Mouse (Mus musculus) cerebral cortex, adult 2 months (tissue): ENCODE data around the gene Slc4a3.

ENCODE experiments used
- WGBS: fragments of 180-500 bp; shearing (Covaris S2); methylation state at CpG from one replicate; pipeline ENCODE4 v1.1.7; 2018; 5-methylcytosine and 5-hydroxymethylcytosine counted together

Slc4a3 gene

DNA sequence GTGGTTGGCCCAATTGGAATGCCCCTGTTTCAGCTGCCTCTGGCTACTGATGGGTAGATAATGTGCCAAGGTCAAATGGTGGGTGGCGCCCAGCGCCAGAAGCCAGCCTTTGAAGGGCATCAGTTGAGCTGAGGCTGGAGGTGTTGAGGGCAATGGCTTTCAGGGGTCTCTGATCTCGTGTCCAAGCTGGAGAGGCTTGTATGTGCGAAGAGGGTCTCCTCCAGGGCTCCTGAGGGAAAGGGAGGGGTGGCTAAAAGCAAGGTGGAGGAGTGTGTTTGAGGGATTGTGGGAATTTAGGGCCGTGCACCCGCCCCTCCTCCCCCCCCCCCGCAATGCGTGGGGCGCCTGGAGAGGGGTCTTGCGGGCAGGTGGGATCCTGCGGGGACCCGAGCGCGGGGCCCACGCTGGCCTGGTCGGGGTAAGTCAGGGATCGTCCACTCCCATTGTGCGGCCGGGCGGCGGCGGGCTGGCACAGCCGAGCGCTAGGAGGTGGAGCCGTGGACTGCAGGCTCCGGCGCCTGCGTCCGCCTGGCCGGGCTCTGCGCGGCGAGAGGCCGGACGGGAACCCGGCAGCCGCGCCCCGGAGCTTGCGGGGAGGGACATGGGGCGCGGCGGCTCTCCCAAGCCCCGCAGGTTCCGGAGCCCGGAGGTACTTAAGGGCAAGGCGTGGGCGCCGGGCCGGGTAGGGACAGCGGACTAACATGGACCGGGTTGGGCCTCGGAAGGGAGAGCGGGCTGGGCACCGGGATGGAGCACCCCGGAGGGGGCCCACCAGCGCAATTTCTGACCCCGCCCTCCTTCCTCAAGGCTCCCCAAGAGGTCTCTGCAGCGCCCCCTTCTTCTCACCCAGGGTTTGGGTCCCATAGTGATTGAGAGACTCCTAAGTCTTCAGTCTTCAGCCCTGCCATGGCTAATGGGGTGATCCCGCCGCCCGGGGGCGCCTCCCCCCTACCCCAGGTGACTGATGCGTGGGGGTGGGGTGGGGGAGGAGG is at the start of gene Slc4a3:
Slc4a3 (plus strand) TSS at position 302 of the 992 bp plus-strand sequence.
- WGBS, result 2% methylated on average over 58 of the region's 64 CpGs

GRCm38 (mm10) chr1:75498897-75499296 is 47.2 kb upstream of the Slc4a3 start:
- WGBS, result 91% methylated on average over 4 of the region's 4 CpGs

GRCm38 (mm10) chr1:75499441-75499840 is 46.6 kb upstream of the Slc4a3 start:
- 85% methylated on average over 7 of the region's 7 CpGs for WGBS

- 97% methylated on average over 9 of the region's 9 CpGs for WGBS
These were observed 44.2 kb upstream of the Slc4a3 start for GRCm38 (mm10) chr1:75501905-75502304.

GRCm38 (mm10) chr1:75502945-75503650 is 43.0 kb upstream of the Slc4a3 start:
- 91% methylated on average over 25 of the region's 25 CpGs for WGBS

- 81% methylated on average over 23 of the region's 23 CpGs for WGBS
These were observed 42.5 kb upstream of the Slc4a3 start for GRCm38 (mm10) chr1:75503651-75503980.

- 48% methylated on average over 9 of the region's 9 CpGs for WGBS
These were observed 41.6 kb upstream of the Slc4a3 start for GRCm38 (mm10) chr1:75504256-75505045.

DNA sequence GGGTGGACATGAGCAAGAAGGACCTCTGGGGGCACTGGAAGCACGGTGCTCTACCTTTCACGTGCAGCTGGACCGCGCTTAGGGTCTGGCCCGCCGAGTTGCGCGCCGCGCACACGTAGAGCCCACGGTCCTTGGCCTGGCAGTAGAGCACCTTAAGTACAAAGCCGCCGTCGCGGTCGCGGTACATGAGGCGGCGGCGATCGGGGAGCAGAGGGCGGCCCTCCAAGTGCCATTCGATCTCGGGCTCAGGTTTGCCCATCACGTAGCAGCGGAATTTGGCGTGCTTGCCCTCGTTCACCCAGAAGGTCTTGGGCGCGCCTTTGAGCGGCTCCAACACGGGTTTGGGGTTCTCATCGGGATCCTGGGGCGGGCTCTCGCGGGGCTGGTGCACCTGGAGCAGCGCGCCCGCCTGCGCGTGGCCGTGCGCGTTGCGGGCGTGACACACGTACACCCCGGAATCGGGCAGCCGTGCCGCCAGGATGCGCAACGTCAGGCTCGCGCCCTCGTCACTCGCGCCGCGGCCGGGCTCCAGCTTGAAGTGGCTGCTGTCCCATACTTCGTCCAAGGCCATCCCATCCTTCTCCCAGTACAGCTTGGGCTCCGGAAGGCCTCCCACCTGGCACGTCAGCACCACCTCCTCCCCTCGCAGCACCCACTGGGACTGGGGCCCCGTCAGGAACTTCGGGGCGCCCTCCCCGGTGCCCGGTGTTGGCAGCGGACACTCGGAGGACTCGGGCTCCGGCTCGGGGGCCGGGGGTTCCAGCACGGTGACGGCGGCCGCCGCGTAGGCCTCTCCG is 40.7 kb upstream of the Slc4a3 start:
- WGBS, result under 1% methylated on average over 84 of the region's 84 CpGs

- under 1% methylated on average over 65 of the region's 65 CpGs for WGBS
These were observed 39.9 kb upstream of the Slc4a3 start, which contains the start of gene Obsl1 for GRCm38 (mm10) chr1:75505956-75506831. TSS of gene Obsl1 (minus strand) at chr1:75506452.

DNA sequence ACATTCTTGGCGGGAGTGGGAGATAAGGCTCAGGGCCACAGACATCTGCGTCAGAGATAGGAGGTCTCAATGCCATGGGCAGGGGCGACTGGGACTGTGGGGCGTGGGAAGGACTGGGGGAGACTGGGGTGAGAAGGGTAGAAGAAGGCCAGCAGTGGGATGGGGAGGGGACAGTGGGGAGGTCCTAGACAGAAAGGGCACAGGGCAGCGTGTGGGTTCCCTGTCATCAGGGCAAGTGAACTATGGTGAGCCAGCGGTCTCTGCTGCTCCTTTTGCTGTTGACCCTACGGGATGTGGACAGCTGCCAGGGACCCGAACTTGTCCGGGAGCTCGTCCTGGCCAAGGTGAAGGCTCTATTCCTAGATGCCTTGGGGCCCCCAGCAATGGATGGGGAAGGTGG is 39.1 kb upstream of the Slc4a3 start, which contains the start of gene Inha:
Inha (plus strand) TSS at position 72 of the 400 bp plus-strand sequence.
- WGBS, result 79% methylated on average over 10 of the region's 10 CpGs

- 60% methylated on average over 20 of the region's 20 CpGs for WGBS
These were observed 36.5 kb upstream of the Slc4a3 start for GRCm38 (mm10) chr1:75509586-75509985.

- WGBS, result 61% methylated on average over 5 of the region's 5 CpGs
These were observed 35.9 kb upstream of the Slc4a3 start for GRCm38 (mm10) chr1:75510154-75510553.

- WGBS, result 79% methylated on average over 4 of the region's 4 CpGs
These were observed 34.4 kb upstream of the Slc4a3 start for GRCm38 (mm10) chr1:75511437-75512210.

GRCm38 (mm10) chr1:75512550-75512949 is 33.5 kb upstream of the Slc4a3 start:
- WGBS, result 94% methylated on average over 3 of the region's 3 CpGs

DNA sequence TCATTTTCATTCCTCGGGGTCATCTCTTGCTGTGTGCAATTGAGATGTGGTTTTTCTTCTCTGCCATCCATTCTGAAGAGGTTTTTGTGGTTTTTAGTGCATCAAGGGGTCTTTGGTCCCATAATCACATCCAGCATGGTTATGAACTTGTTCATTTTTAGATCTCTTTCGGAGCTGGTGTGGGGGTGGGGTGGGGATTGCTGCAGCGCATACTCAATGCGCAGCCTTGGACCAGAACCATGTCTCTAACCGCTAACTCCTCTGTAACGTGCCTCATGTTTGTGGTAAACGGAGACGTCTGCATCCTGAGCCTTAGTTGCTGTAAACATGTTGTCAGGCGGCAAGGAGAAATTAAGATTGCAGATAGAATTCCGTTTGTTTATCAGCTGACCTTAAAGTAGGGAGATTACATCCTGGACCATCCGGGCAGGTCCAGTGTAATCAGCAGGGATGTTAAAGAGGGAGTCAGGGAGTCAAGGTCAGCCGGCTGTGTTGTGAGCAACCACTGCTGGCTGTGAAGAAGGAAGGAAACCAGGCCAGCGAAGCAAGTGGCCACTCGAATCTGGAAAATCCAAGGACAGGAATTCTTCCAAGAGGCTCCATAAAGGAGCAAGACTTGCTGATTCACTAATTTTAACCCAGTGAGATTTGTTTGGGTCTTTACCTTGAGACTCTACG is 29.2 kb upstream of the Slc4a3 start:
- WGBS, result 79% methylated on average over 15 of the region's 15 CpGs

DNA sequence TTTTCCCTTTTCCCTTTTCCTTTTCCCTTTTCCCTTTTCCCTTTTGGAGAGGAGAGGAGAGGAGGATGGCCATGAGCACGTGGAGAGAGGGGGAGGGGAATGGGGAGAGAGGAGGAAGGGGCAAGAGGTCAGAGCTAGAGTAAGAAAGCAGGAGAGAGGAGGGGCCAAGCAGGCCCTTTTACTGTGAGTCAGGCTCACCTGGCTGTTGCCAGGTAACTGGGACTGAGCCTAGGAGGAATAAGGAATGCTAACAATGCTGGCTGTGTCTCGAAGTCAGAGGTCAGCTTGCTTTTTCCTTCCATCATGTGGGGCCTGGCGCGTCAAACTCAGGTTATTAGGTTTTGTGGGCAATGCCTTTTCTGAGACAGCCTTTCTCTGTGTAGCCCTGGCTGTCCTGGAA is 28.1 kb upstream of the Slc4a3 start:
- WGBS, result 78% methylated on average over 4 of the region's 4 CpGs

- WGBS, result 94% methylated on average over 4 of the region's 4 CpGs
These were observed 27.6 kb upstream of the Slc4a3 start for GRCm38 (mm10) chr1:75518427-75518826.

DNA sequence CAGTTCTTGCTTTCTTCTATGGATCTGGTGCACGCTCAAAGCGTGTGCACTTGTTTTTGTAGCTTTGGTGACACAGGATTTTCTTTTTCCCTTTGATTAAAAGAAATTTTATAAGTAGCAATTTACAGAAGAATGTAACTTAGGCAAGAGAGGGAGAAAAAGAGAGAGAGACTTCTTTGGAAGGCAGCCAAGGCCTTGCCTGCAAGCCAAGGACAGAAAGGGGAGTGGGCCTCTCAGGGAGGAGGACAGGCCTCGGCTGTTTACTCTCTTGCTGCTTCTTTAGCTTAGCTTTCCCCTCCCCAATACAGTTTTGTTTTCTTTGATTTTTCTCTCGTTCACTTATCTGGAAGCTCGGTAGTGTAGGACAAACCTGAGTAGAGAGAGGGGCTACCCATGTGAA is 26.5 kb upstream of the Slc4a3 start:
- 62% methylated on average over 5 of the region's 5 CpGs for WGBS
